Mouse (Mus musculus) intestine, embryonic 14.5 days (tissue): ENCODE measurements at regions not wholly inside any gene's neighbourhood (a gene's known extent, or its start where the extent isn't known, plus 50 kb on each side); places are given as distances from the start of the nearest gene placed in this dataset.
"Not testable (repeated sequence)": the region's sequence is repeated elsewhere in the genome, so short reads cannot be mapped to it uniquely, and the experiment has no call there.

Source experiments
- ATAC-seq: fragments of 200-750 bp; cut with Nextera tagmentation; replicated peaks from 2 replicates; pipeline ENCODE4 v1.8.0; 2017; ENCODE audit warnings: low read depth, moderate number of reproducible peaks, moderate TSS enrichment, moderate library complexity; ENCODE audit not compliant: low FRiP score, low TSS enrichment
- DNase-seq: peaks from one replicate; pipeline ENCODE4 v3.0.0-alpha.2; 2018; ENCODE audit warnings: low spot score
- H3K27ac ChIP-seq: fragments of 300-500 bp; sonication (generic); 2 replicates; pipeline ENCODE4 v1.5.1; 2014; ENCODE audit warnings: low read depth, mild to moderate bottlenecking, control low read depth
- H3K27me3 ChIP-seq: fragments of 300-500 bp; sonication (generic); replicated peaks from 2 replicates; pipeline ENCODE4 v1.6.1; 2014; ENCODE audit warnings: low read length, control low read depth; ENCODE audit not compliant: control insufficient read depth, insufficient read depth
- H3K36me3 ChIP-seq: fragments of 300-500 bp; sonication (generic); 2 replicates; pipeline ENCODE4 v1.6.1; 2014; ENCODE audit warnings: low read length, control low read depth; ENCODE audit not compliant: control insufficient read depth, insufficient read depth
- H3K4me1 ChIP-seq: fragments of 300-500 bp; sonication (generic); replicated peaks from 2 replicates; pipeline ENCODE4 v1.6.1; 2014; ENCODE audit warnings: low read length, control low read depth, mixed read lengths; ENCODE audit not compliant: control insufficient read depth, insufficient read depth
- H3K4me2 ChIP-seq: fragments of 300-500 bp; sonication (generic); 2 replicates; pipeline ENCODE4 v1.6.1; 2014; ENCODE audit warnings: low read length
- H3K4me3 ChIP-seq: fragments of 300-500 bp; sonication (generic); 2 replicates; pipeline ENCODE4 v1.5.1; 2014; ENCODE audit warnings: low read depth, low read length, control low read depth, mixed read lengths
- H3K9ac ChIP-seq: fragments of 300-500 bp; sonication (generic); 2 replicates; pipeline ENCODE4 v1.6.1; 2014; ENCODE audit warnings: mild to moderate bottlenecking, low read length
- H3K9me3 ChIP-seq: fragments of 300-500 bp; sonication (generic); 2 replicates; pipeline ENCODE4 v1.6.1; 2016; ENCODE audit warnings: low read length, control low read depth; ENCODE audit not compliant: control insufficient read depth
- WGBS: fragments of 180-500 bp; shearing (Covaris S2); extraction: QIAGEN DNeasy Blood & Tissue Kit; methylation state at CpG from one replicate; pipeline ENCODE4 v1.1.7; 2014; 5-methylcytosine and 5-hydroxymethylcytosine counted together

GRCm38 (mm10) chr5:3193592-3193991, 147.7 kb upstream of the Cdk6 start:
- 88% methylated on average over 13 of the region's 13 CpGs for WGBS
- not testable (repeated sequence) for H3K9me3 ChIP-seq, H3K4me3 ChIP-seq, ATAC-seq, H3K9ac ChIP-seq, H3K27ac ChIP-seq, H3K27me3 ChIP-seq, H3K36me3 ChIP-seq, H3K4me2 ChIP-seq, DNase-seq, H3K4me1 ChIP-seq

GRCm38 (mm10) chr5:3197952-3198841, 143.1 kb upstream of the Cdk6 start:
- Histone ChIP-seq H3K9me3 (no peaks in the 10 kb centered on the region), H3K9ac (no peak overlapping the region), H3K4me1 (peaks cover 8% of the 10 kb centered on the region), H3K4me3 (no peak overlapping the region), H3K27ac (peak overlapping the region; percentile 54; the same call in 1 of the 2 replicates), H3K36me3 (no peaks in the 10 kb centered on the region), H3K27me3 (no peaks in the 10 kb centered on the region), H3K4me2 (peak overlapping the region; percentile 20; the same call in 1 of the 2 replicates)
- 39% methylated on average over 16 of the region's 16 CpGs for WGBS
- DNase-seq (peak; percentile 61), ATAC-seq (peak; percentile 58; the same call in 1 of the 2 replicates)

GRCm38 (mm10) chr5:3198869-3199550, 142.3 kb upstream of the Cdk6 start:
- H3K4me3 ChIP-seq, ATAC-seq, H3K4me1 ChIP-seq, H3K9ac ChIP-seq, H3K9me3 ChIP-seq, H3K36me3 ChIP-seq, DNase-seq, H3K27me3 ChIP-seq: not testable (repeated sequence)
- 42% methylated on average over 7 of the region's 7 CpGs for WGBS
- peak overlapping the region; percentile 20; the same call in 1 of the 2 replicates for H3K4me2 ChIP-seq
- peak overlapping the region; percentile 54; the same call in 1 of the 2 replicates for H3K27ac ChIP-seq

- WGBS, result 64% methylated on average over 5 of the region's 5 CpGs
Measured at GRCm38 (mm10) chr5:3206160-3206559, 135.1 kb upstream of the Cdk6 start.

GRCm38 (mm10) chr5:3208293-3208692, 133.0 kb upstream of the Cdk6 start:
- not testable (repeated sequence) for DNase-seq, H3K27ac ChIP-seq, H3K9ac ChIP-seq, ATAC-seq, H3K27me3 ChIP-seq, H3K36me3 ChIP-seq, H3K9me3 ChIP-seq, H3K4me1 ChIP-seq, H3K4me3 ChIP-seq, H3K4me2 ChIP-seq
- WGBS, result 81% methylated on average over 4 of the region's 4 CpGs

More at GRCm38 (mm10) chr5:3206160-3206559, 135.1 kb upstream of the Cdk6 start:
- not testable (repeated sequence) for DNase-seq, ATAC-seq, H3K4me3 ChIP-seq, H3K27ac ChIP-seq, H3K27me3 ChIP-seq, H3K9me3 ChIP-seq, H3K9ac ChIP-seq, H3K4me2 ChIP-seq, H3K4me1 ChIP-seq, H3K36me3 ChIP-seq

GRCm38 (mm10) chr5:3211284-3211683, 130.0 kb upstream of the Cdk6 start:
- Histone ChIP-seq H3K9ac (no peak overlapping the region), H3K4me1 (no peaks in the 10 kb centered on the region), H3K27me3 (no peaks in the 10 kb centered on the region), H3K27ac (no peak overlapping the region), H3K4me3 (no peak overlapping the region), H3K4me2 (no peak overlapping the region), H3K9me3 (no peaks in the 10 kb centered on the region), H3K36me3 (no peaks in the 10 kb centered on the region)
- ATAC-seq (no peak), DNase-seq (no peak)
- 93% methylated on average over 3 of the region's 3 CpGs for whole genome bisulfite sequencing

- H3K4me2 ChIP-seq, result no peak overlapping the region
Measured at GRCm38 (mm10) chr5:3216053-3216452, 125.2 kb upstream of the Cdk6 start.

GRCm38 (mm10) chr5:3219230-3219629, 122.1 kb upstream of the Cdk6 start:
- no peak overlapping the region for H3K27ac ChIP-seq
- no peak for ATAC-seq
- DNase-seq, result no peak
- H3K36me3 ChIP-seq, result no peaks in the 10 kb centered on the region
- no peak overlapping the region for H3K4me3 ChIP-seq
- H3K9ac ChIP-seq, result no peak overlapping the region
- WGBS, result 53% methylated on average over 4 of the region's 4 CpGs
- no peaks in the 10 kb centered on the region for H3K9me3 ChIP-seq
- H3K27me3 ChIP-seq, result no peaks in the 10 kb centered on the region
- no peaks in the 10 kb centered on the region for H3K4me1 ChIP-seq
- H3K4me2 ChIP-seq, result no peak overlapping the region

More at GRCm38 (mm10) chr5:3216053-3216452, 125.2 kb upstream of the Cdk6 start:
- Histone ChIP-seq H3K27me3 (no peaks in the 10 kb centered on the region), H3K27ac (no peak overlapping the region), H3K9me3 (no peaks in the 10 kb centered on the region), H3K9ac (no peak overlapping the region), H3K4me1 (no peaks in the 10 kb centered on the region), H3K4me3 (no peak overlapping the region), H3K36me3 (no peaks in the 10 kb centered on the region)
- DNase-seq, result no peak
- 0 out of 2 replicates have a peak, but pooled peaks have one; percentile 43 for ATAC-seq
- 68% methylated on average over 5 of the region's 5 CpGs for WGBS
